Mouse (Mus musculus) bone marrow, adult 2 months (tissue): ENCODE results near the gene Klhl36.

Experiments used
- CTCF ChIP-seq: fragments of 200-500 bp; IDR thresholded peaks from 2 replicates; pipeline ENCODE4 v1.5.1; 2011; ENCODE audit warnings: low read length, control low read depth; ENCODE audit not compliant: control insufficient read depth, insufficient read depth
- POLR2A ChIP-seq: fragments of 200-500 bp; IDR thresholded peaks from 2 replicates; pipeline ENCODE4 v1.6.1; 2011; ENCODE audit warnings: low read depth, mild to moderate bottlenecking, control low read depth, low read length, borderline replicate concordance; ENCODE audit not compliant: control insufficient read depth

GRCm38 (mm10) chr8:119915298-119915697 is 53.2 kb downstream of the Klhl36 start:
- TF ChIP-seq POLR2A (no peak), CTCF (no peak)
